Mouse (Mus musculus) gastrocnemius, adult 2 months (tissue): Measurements from ENCODE around the gene Mcm8. TPM values are rescaled to one million over a fixed set of nuclear protein-coding genes. Genes with fewer than 3 reads are reported as not detected.

Experiments used
- DNase-seq: peaks from one replicate; pipeline ENCODE4 v3.0.0; 2022
- H3K27ac ChIP-seq: fragments of 200-600 bp; 2 replicates; pipeline ENCODE4 v1.8.1; 2022; ENCODE audit warnings: mild to moderate bottlenecking
- H3K4me3 ChIP-seq: fragments of 200-600 bp; 2 replicates; pipeline ENCODE4 v1.8.1; 2022; ENCODE audit warnings: mild to moderate bottlenecking, moderate library complexity
- CTCF ChIP-seq: fragments of 200-600 bp; IDR thresholded peaks from 2 replicates; pipeline ENCODE4 v1.8.1; 2022; ENCODE audit warnings: antibody characterized with exemption, mild to moderate bottlenecking, moderate library complexity
- intact Hi-C: fragments of 180-260 bp; cut with DNase I; formaldehyde crosslinking; loops from one replicate; pipeline ENCODE4 v1.15.1; 2025
- long read RNA-seq, 2 experiments: library from polyadenylated mRNA; stranded (forward); transcript quantifications; one replicate each; pipeline ENCODE4 v2.0.0; 2021
- total RNA-seq, 2 experiments: library from RNA; stranded (reverse); gene quantifications; 2 replicates each; pipeline ENCODE4 v1.2.3; 2021

The Mcm8 gene
- 1 to 10 TPM; 1.3 TPM for total RNA-seq
- long read RNA-seq, experiment 1 = 0 reads
- long read RNA-seq, experiment 2, transcript Mcm8-201 (19 exons, 3,179 nt) = major isoform, 5 of 6 reads
- long read RNA-seq, experiment 2, partial matches to known transcripts = 1 of 6 reads
- long read RNA-seq, experiment 2, other reads (novel, unspliced or antisense) = 0 of 6 reads

DNA sequence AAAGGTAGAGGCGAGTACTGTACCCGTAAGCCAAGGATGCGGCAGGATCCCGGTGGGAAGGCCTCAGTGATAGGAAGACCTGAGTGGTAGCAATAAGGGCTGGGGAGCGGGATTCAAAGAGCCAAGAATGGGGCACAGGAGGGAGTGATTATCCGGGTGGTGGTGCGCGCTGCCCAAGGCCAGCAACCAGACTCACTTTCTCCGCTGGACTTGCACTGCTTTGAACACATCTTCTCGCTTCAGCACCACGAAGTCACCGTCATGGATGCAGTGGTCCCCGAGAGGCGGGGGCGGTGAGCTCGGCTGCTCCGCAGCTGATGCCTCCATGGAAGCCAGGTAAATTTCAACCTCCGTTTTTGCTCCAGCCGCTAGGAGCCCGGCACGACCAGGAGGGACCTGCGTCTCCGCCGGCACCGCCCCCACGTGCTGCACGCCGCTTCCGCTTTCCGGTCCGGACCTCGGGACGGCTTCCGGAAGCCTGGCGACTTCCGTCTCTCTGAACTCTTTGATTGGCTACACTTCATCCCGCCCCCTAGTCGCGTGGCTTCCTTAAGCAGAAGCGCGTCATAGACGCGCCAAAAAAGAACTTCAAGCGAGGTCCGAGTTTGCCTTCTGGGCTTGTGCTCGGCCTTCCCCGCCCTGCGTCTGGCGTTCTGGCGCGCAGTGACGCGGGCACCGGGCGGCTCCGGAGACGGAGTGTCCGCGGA, at the start of gene Mcm8, which contains the start of gene Trmt6:
TSS of gene Mcm8 (plus strand) at position 534 of the 707 bp plus-strand sequence.
TSS of gene Trmt6 (minus strand) at position 448 of the 707 bp plus-strand sequence.
- Histone ChIP-seq H3K4me3 (peak within 1 kb of the TSS; percentile 90), H3K27ac (peak within 1 kb of the TSS; percentile 86)
- intact Hi-C loops = loop anchor here (1.0 kb wide), 1 partner anchor 31 kb away; the partner anchor contains the start of gene Crls1
- TF ChIP-seq CTCF = peak; percentile 54
- DNase-seq = peak; percentile 95

DNA sequence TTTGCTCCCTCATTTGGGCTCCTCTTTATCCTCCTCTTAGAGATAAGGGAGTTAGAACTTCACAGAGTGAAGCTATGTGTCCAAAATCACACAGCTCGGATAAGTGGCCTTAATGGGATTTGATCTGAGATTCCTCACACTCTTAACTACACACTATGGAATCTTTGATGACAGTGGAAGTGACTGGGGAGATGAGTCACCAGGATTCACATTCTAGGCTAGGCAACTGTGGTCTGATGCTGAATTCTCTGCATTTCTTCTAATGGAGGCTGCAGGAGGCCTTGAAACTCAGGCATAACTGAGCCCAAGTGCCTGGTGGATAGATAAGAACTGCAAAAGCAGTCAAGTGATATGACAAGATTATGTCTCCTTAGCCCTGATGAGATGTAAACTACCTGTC, 45.1 kb upstream of the Mcm8 start:
- intact Hi-C loops = no loop called here
- no peak overlapping the region for H3K27ac ChIP-seq
- TF ChIP-seq CTCF = no peak

DNA sequence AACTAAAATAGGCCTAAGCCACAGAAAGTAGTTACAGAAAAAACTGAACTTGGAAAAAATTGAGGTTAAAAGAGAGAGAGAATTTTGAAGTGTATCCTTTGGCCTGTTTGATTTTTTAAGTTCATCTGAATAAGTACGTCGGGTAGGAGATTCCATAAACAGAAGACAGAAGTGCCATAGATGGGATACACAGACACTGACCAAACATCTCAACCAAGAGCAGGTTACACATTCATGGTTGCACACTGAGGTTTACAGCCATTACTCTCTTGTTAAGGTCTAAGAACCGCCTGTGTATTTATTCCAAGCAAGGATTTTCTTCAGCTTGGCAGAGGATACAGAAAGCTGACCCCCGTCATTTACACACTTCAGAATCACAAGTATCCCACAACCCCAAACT, 35.0 kb upstream of the Mcm8 start, which contains the start of gene Chgb:
TSS of gene Chgb (plus strand) at position 301 of the 400 bp plus-strand sequence.
- Histone ChIP-seq H3K27ac (no peak within 1 kb of the TSS), H3K4me3 (0 out of 2 replicates have a peak within 1 kb of the TSS, but pooled peaks have one; percentile 26)
- intact Hi-C loops = no loop called here
- DNase-seq = no peak
- TF ChIP-seq CTCF = no peak

More for the DNA sequence above, 45.1 kb upstream of the Mcm8 start:
- H3K4me3 ChIP-seq = no peak overlapping the region
- no peak for DNase-seq

DNA sequence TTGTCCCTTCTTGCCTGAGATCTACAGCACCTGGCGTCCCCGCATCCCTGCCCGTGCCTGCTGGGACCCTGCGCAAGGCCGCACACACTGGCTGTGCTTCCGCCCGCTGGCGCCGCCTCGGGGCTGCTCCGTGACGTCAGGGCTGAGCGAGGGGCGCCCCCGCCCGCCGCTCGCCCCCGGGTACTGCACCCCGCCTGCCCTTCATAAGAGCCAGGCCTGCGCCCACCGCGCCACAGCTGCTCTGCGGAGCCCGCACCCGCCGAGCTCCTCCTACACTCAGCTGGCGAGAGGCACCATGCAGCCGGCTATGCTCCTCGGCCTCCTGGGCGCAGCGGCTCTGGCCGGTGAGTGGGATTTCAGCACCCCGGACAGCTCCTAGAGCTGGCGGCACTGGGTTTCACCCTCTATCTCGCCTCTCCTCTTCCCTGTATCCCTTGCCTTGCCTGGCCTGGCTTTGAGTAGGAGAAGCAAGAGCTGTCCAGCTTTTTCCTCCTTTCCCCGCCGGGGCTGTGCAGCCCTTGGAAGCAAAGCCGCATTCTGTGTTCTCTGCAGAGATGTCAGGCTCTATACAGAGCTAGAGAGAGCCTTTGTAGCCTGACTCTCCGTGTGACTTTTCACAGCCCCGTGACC, 34.4 kb upstream of the Mcm8 start:
- intact Hi-C loops = no loop called here
- no peak overlapping the region for H3K27ac ChIP-seq
- no peak for TF ChIP-seq CTCF
- DNase-seq = peak; percentile 85
- 0 out of 2 replicates have a peak overlapping the region, but pooled peaks have one; percentile 26 for H3K4me3 ChIP-seq

DNA sequence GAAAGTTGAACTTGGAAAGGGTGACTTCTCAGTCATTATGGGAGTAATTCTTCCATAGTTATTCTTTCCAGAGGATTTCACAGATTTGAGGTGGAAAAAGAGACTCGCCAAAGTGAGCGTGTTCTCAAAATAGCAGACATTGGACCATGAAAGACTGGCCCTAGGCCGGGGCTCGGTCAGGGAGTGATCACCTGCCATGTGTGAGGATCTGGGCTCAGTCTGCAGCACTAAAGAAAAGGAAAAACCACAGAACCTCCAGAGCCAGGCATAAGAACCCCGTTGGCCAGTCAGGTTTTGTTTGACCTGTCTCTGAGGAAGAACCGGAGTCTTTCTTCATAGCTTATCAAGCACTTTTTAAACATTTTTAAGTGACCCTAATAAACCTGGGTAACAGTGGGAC, 31.9 kb upstream of the Mcm8 start:
- intact Hi-C loops = no loop called here
- no peak for DNase-seq
- TF ChIP-seq CTCF = no peak
- Histone ChIP-seq H3K4me3 (no peak overlapping the region), H3K27ac (no peak overlapping the region)

DNA sequence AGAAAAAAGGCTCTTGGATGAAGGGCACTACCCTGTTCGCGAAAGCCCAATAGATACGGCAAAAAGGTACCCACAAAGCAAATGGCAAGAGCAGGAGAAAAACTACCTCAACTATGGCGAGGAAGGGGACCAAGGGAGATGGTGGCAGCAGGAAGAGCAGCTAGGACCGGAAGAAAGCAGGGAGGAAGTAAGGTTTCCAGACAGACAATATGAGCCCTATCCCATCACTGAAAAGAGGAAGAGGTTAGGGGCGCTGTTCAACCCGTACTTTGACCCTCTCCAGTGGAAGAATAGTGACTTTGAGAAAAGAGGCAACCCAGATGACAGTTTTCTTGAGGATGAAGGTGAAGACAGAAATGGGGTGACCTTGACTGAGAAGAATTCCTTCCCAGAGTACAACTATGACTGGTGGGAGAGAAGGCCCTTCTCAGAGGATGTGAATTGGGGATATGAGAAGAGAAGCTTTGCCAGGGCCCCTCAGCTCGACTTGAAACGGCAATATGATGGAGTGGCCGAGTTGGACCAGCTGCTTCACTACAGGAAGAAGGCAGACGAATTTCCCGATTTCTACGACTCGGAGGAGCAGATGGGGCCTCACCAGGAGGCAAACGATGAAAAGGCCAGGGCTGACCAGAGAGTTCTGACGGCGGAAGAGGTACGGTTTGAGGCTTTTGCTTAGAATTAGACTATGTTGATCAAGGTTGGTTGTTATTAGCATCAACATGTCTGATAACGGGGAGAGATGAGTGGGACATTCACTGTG, 22.3 kb upstream of the Mcm8 start:
- no peak overlapping the region for H3K4me3 ChIP-seq
- intact Hi-C loops = no loop called here
- no peak overlapping the region for H3K27ac ChIP-seq
- no peak for DNase-seq
- no peak for TF ChIP-seq CTCF

DNA sequence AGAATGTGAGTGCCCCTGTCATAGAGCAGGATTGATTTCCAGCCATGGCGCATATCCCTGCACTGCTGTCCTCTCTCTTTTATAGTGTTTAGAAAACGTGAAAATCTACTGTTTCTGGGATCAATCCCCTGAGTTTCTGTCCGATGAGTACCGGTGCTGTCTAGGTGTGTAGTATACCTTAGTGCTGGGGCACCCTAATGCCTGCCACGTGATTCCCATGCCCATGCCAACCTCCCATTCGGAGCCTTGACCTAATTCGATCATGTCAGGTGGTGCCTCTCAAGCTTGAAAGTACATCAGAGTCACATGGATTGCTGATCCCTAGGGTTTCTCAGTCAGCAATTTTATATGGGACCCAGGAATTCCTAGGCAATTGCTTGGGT, 21.7 kb upstream of the Mcm8 start:
- DNase-seq = no peak
- H3K27ac ChIP-seq = no peak overlapping the region
- no peak overlapping the region for H3K4me3 ChIP-seq
- TF ChIP-seq CTCF = no peak
- intact Hi-C loops = no loop called here

DNA sequence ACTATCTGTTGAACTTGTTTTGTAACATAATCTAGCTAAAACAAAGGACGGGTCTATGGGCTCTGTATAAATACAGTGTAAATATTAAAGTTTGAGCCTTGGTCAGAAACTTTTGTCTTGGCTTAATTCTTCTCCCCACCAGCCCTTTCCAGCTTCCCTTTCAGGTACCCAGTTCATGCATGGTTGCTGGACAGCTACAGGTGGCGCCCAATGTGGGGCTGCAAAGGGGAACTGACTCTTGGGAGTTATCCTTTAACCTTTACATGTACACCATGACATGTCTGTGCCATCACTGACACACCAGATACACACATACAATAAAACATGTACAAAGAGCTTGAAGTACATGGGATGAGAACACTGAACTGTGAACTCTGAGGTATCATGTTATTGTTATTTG, 13.0 kb upstream of the Mcm8 start:
- no peak for DNase-seq
- H3K27ac ChIP-seq = no peak overlapping the region
- TF ChIP-seq CTCF = no peak
- no peak overlapping the region for H3K4me3 ChIP-seq
- intact Hi-C loops = no loop called here

DNA sequence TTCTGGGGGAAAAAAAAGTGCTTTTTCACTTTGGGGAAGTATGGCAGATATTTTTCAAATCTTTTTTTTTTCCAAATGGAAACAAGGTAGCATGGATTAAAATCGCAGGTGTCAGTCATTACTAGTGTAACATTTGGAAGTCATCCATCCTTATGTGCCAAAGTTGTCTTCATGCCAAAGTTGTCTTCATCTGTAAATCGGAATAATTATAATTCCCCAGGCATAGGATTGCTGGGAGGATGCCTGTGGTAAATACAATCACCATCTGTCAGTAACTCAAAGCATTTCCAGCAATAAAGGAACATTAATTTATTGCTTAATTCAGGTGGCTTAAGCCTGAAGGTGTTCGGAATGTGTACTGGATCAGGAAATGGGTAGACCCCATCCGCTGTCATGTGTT, 25.1 kb downstream of the Mcm8 start:
- no peak for DNase-seq
- TF ChIP-seq CTCF = no peak
- Histone ChIP-seq H3K4me3 (no peak overlapping the region), H3K27ac (no peak overlapping the region)
- intact Hi-C loops = no loop called here

DNA sequence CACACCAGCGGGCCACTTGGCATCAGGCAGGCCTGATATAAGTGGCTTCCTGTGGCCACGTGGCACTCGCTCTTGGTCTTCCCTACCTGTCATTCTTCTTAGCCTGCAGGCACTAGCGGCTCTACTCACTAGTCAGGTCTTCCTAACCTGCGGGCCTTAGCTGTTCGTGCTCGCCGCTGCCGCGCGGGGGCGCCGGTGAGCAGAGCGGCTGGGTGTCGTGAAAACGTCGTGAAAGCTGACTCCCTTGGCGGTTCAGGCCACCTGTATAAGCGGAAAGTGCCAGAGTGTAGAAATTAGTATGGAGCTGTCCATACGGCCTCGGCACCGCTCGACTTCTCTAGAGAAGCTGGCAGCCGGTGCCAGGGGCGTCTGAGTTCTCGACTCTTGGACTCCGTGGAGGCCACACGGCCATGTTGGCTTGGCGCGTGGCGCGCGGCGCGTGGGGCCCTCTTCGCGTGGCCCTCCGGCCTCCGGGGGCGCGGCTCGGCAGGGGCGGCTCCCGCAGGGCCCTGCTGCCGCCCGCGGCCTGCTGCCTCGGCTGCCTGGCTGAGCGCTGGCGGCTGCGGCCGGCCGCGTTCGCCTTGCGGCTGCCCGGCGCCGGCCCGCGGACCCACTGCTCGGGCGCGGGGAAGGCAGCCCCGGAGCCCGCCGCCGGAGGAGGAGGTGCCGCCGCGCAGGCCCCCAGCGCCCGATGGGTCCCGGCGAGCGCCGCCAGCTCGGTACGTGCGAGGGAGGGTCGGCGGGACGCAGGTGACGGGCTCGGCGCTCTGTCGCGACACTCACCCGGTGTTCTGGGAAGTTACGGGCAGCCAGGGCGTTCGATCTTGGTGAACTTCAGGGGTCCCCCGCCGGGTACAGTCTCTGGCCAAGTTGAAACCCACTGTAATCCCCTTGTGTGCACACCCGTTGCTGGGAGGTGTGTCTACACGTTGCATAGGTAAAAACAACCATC, 30.7 kb downstream of the Mcm8 start, which contains the start of gene Crls1:
TSS of gene Crls1 (plus strand) at position 260 of the 952 bp plus-strand sequence.
- intact Hi-C loops = loop anchor here (1.0 to 5.0 kb wide), 2 partner anchors 30 to 56 kb away; partner anchors contain the start of genes Mcm8 and Trmt6
- Histone ChIP-seq H3K27ac (peak within 1 kb of the TSS; percentile 90), H3K4me3 (peak within 1 kb of the TSS; percentile 82)
- DNase-seq = peak; percentile 94
- TF ChIP-seq CTCF = peak; percentile 99; the same call in 1 of the 2 replicates

DNA sequence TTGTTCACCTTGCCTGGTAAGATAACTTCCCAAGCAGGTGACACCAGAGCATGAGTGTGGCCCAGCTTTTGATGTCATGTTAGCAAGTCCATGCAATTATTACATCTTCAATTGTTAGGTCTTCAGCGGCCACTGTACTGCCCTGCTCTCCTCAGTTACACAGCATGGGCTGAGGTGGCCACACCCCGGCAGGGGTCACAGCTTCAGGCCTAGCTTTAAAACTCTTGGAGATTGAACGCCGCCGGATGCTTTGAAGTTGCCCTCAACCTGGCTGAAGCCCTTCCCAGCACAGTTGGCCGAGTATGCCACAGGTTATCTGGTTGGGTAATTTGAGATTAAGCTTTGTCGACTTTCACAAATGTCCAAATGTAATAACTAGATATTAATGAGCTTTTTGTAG, 31.6 kb downstream of the Mcm8 start:
- intact Hi-C loops = loop anchor here (5.0 kb wide), 1 partner anchor 55 kb away; no protein-coding TSS in a partner anchor
- DNase-seq = no peak
- no peak for TF ChIP-seq CTCF
- Histone ChIP-seq H3K27ac (peak overlapping the region; percentile 90; the same call in 1 of the 2 replicates), H3K4me3 (peak overlapping the region; percentile 82)
